Mouse (Mus musculus): ENCODE measurements around the gene Vps8. TPM values are rescaled to one million over a fixed set of nuclear protein-coding genes. Genes with fewer than 3 reads are reported as not detected.
"Not testable (repeated sequence)": the region's sequence is repeated elsewhere in the genome, so short reads cannot be mapped to it uniquely, and the experiment has no call there.

Vps8 gene
- polyA plus RNA-seq, 1 experiment from 2014 or later = 18.9 TPM

GRCm38 (mm10) chr16:21645915-21646314 is 223.0 kb downstream of the Vps8 start:
- Histone ChIP-seq H3K4me1 (peaks cover 29% of the 10 kb centered on the region), H3K4me3 (no peak overlapping the region), H3K27me3 (ENCODE audit: low read depth, poor library complexity, severe bottlenecking) (no peaks in the 10 kb centered on the region), H3K36me3 (peaks cover 50% of the 10 kb centered on the region), H3K9me3 (replicated peaks) (no peaks in the 10 kb centered on the region), H3K27ac (replicated peaks) (peak overlapping the region; percentile 62; the same call in 1 of the 2 replicates)
- WGBS = 90% methylated on average over 3 of the region's 3 CpGs
- no peak for DNase-seq (ENCODE audit: low spot score)

- Histone ChIP-seq H3K4me3 (no peak overlapping the region), H3K9me3 (replicated peaks) (no peaks in the 10 kb centered on the region), H3K4me1 (peaks cover 29% of the 10 kb centered on the region), H3K36me3 (peaks cover 56% of the 10 kb centered on the region), H3K27ac (replicated peaks) (peak overlapping the region; percentile 62), H3K27me3 (ENCODE audit: low read depth, poor library complexity, severe bottlenecking) (no peaks in the 10 kb centered on the region)
- WGBS = 86% methylated on average over 3 of the region's 3 CpGs
- no peak for DNase-seq (ENCODE audit: low spot score)
Observed at GRCm38 (mm10) chr16:21646496-21646895, 223.6 kb downstream of the Vps8 start.

GRCm38 (mm10) chr16:21648800-21649199 is 225.9 kb downstream of the Vps8 start:
- no peak overlapping the region for H3K27ac ChIP-seq (replicated peaks)
- DNase-seq (ENCODE audit: low spot score) = no peak
- H3K4me1 ChIP-seq = peaks cover 28% of the 10 kb centered on the region
- H3K9me3 ChIP-seq (replicated peaks) = no peaks in the 10 kb centered on the region
- H3K36me3 ChIP-seq = peaks cover 74% of the 10 kb centered on the region
- H3K27me3 ChIP-seq (ENCODE audit: low read depth, poor library complexity, severe bottlenecking) = no peaks in the 10 kb centered on the region
- WGBS = 85% methylated on average over 4 of the region's 4 CpGs
- H3K4me3 ChIP-seq = no peak overlapping the region

GRCm38 (mm10) chr16:21650289-21650688 is 227.4 kb downstream of the Vps8 start:
- Histone ChIP-seq H3K36me3 (peaks cover 80% of the 10 kb centered on the region), H3K27me3 (ENCODE audit: low read depth, poor library complexity, severe bottlenecking) (no peaks in the 10 kb centered on the region), H3K4me3 (no peak overlapping the region), H3K27ac (replicated peaks) (no peak overlapping the region), H3K9me3 (replicated peaks) (no peaks in the 10 kb centered on the region), H3K4me1 (peaks cover 25% of the 10 kb centered on the region)
- no peak for DNase-seq (ENCODE audit: low spot score)
- WGBS = 89% methylated on average over 3 of the region's 3 CpGs

GRCm38 (mm10) chr16:21651161-21651560 is 228.2 kb downstream of the Vps8 start:
- Histone ChIP-seq H3K27ac (replicated peaks) (peak overlapping the region; percentile 19; the same call in 1 of the 2 replicates), H3K4me3 (no peak overlapping the region), H3K36me3 (peaks cover 79% of the 10 kb centered on the region), H3K9me3 (replicated peaks) (no peaks in the 10 kb centered on the region), H3K27me3 (ENCODE audit: low read depth, poor library complexity, severe bottlenecking) (no peaks in the 10 kb centered on the region), H3K4me1 (peaks cover 22% of the 10 kb centered on the region)
- 80% methylated on average over 4 of the region's 4 CpGs for WGBS
- no peak for DNase-seq (ENCODE audit: low spot score)

- H3K4me3 ChIP-seq = no peak overlapping the region
- H3K9me3 ChIP-seq (replicated peaks) = no peaks in the 10 kb centered on the region; the same call in 1 of the 2 replicates
- H3K36me3 ChIP-seq = peaks cover 80% of the 10 kb centered on the region
- 82% methylated on average over 15 of the region's 15 CpGs for WGBS
- H3K27me3 ChIP-seq (ENCODE audit: low read depth, poor library complexity, severe bottlenecking) = no peaks in the 10 kb centered on the region
- no peak for DNase-seq (ENCODE audit: low spot score)
- peaks cover 18% of the 10 kb centered on the region for H3K4me1 ChIP-seq
- peak overlapping the region; percentile 50; the same call in 1 of the 2 replicates for H3K27ac ChIP-seq (replicated peaks)
Observed at GRCm38 (mm10) chr16:21653151-21653550, 230.2 kb downstream of the Vps8 start.

GRCm38 (mm10) chr16:21654384-21654783 is 231.5 kb downstream of the Vps8 start:
- Histone ChIP-seq H3K9me3 (replicated peaks) (peaks cover 4% of the 10 kb centered on the region; the same call in 1 of the 2 replicates), H3K36me3 (peaks cover 79% of the 10 kb centered on the region), H3K27me3 (ENCODE audit: low read depth, poor library complexity, severe bottlenecking) (no peaks in the 10 kb centered on the region), H3K4me3 (no peak overlapping the region), H3K4me1 (peaks cover 18% of the 10 kb centered on the region), H3K27ac (replicated peaks) (peak overlapping the region; percentile 72; the same call in 1 of the 2 replicates)
- WGBS = 79% methylated on average over 5 of the region's 5 CpGs
- DNase-seq (ENCODE audit: low spot score) = no peak

GRCm38 (mm10) chr16:21655291-21655690 is 232.4 kb downstream of the Vps8 start:
- peak overlapping the region; percentile 72 for H3K27ac ChIP-seq (replicated peaks)
- WGBS = 50% methylated on average over 6 of the region's 6 CpGs
- no peak for DNase-seq (ENCODE audit: low spot score)

GRCm38 (mm10) chr16:21655961-21656360 is 233.0 kb downstream of the Vps8 start:
- Histone ChIP-seq H3K36me3 (peaks cover 79% of the 10 kb centered on the region), H3K4me1 (peaks cover 29% of the 10 kb centered on the region), H3K9me3 (replicated peaks) (peaks cover 7% of the 10 kb centered on the region; the same call in 1 of the 2 replicates), H3K4me3 (no peak overlapping the region), H3K27ac (replicated peaks) (peak overlapping the region; percentile 72), H3K27me3 (ENCODE audit: low read depth, poor library complexity, severe bottlenecking) (no peaks in the 10 kb centered on the region)
- 92% methylated on average over 9 of the region's 9 CpGs for WGBS
- no peak for DNase-seq (ENCODE audit: low spot score)

More at GRCm38 (mm10) chr16:21655291-21655690, 232.4 kb downstream of the Vps8 start:
- Histone ChIP-seq H3K27me3 (ENCODE audit: low read depth, poor library complexity, severe bottlenecking) (no peaks in the 10 kb centered on the region), H3K9me3 (replicated peaks) (peaks cover 7% of the 10 kb centered on the region; the same call in 1 of the 2 replicates), H3K4me1 (peaks cover 22% of the 10 kb centered on the region), H3K4me3 (no peak overlapping the region), H3K36me3 (peaks cover 81% of the 10 kb centered on the region)

- Histone ChIP-seq H3K27me3 (ENCODE audit: low read depth, poor library complexity, severe bottlenecking) (no peaks in the 10 kb centered on the region), H3K27ac (replicated peaks) (peak overlapping the region; percentile 86), H3K4me1 (peaks cover 61% of the 10 kb centered on the region), H3K9me3 (replicated peaks) (no peaks in the 10 kb centered on the region; the same call in 1 of the 2 replicates), H3K4me3 (peak overlapping the region; percentile 34), H3K36me3 (peaks cover 35% of the 10 kb centered on the region)
- 1% methylated on average over 18 of the region's 18 CpGs for WGBS
- peak; percentile 81 for DNase-seq (ENCODE audit: low spot score)
Observed at GRCm38 (mm10) chr16:21664633-21665363, 241.9 kb downstream of the Vps8 start.

- no peaks in the 10 kb centered on the region for H3K27me3 ChIP-seq (ENCODE audit: low read depth, poor library complexity, severe bottlenecking)
- H3K4me1 ChIP-seq = peaks cover 54% of the 10 kb centered on the region
- 8% methylated on average over 4 of the region's 4 CpGs for WGBS
- H3K27ac ChIP-seq (replicated peaks) = peak overlapping the region; percentile 86
- peaks cover 28% of the 10 kb centered on the region for H3K36me3 ChIP-seq
- peak overlapping the region; percentile 34; the same call in 1 of the 2 replicates for H3K4me3 ChIP-seq
- H3K9me3 ChIP-seq (replicated peaks) = no peaks in the 10 kb centered on the region; the same call in 1 of the 2 replicates
- DNase-seq (ENCODE audit: low spot score) = peak; percentile 53
Observed at GRCm38 (mm10) chr16:21665423-21665986, 242.6 kb downstream of the Vps8 start.

- Histone ChIP-seq H3K9me3 (replicated peaks) (no peaks in the 10 kb centered on the region; the same call in 1 of the 2 replicates), H3K27me3 (ENCODE audit: low read depth, poor library complexity, severe bottlenecking) (no peaks in the 10 kb centered on the region), H3K4me1 (peaks cover 8% of the 10 kb centered on the region), H3K36me3 (peaks cover 49% of the 10 kb centered on the region), H3K27ac (replicated peaks) (no peak overlapping the region), H3K4me3 (no peak overlapping the region)
- 88% methylated on average over 4 of the region's 4 CpGs for WGBS
- no peak for DNase-seq (ENCODE audit: low spot score)
Observed at GRCm38 (mm10) chr16:21671878-21672277, 249.0 kb downstream of the Vps8 start.

GRCm38 (mm10) chr16:21673046-21673445 is 250.1 kb downstream of the Vps8 start:
- DNase-seq (ENCODE audit: low spot score); H3K27me3 ChIP-seq (ENCODE audit: low read depth, poor library complexity, severe bottlenecking); H3K4me3 ChIP-seq; H3K4me1 ChIP-seq; H3K9me3 ChIP-seq (replicated peaks); H3K27ac ChIP-seq (replicated peaks): not testable (repeated sequence)
- peaks cover 61% of the 10 kb centered on the region for H3K36me3 ChIP-seq
